Comparison of ENCODE assay signal across 15 mouse cellular contexts in genomic region chr3:129225577-129226289, GRCm38 (mm10). TPM values are rescaled to one million over a fixed set of nuclear protein-coding genes. Genes with fewer than 3 reads are reported as not detected.
DNase-seq lines count a peak whose midpoint lies in the region; ATAC-seq lines count a peak whose summit lies in the region.
"Had no signal": no experiment of that assay in that cellular context is flagged by ENCODE, and none has a peak within 500 bp of the region (broad histone marks: within the 10 kb centered on the region; RNA-seq: fewer than 3 reads in every experiment).

No protein-coding gene starts in this region.

- peak; percentile 15; the same call in 1 of the 2 replicates for ATAC-seq in forebrain, embryonic 13.5 days
- ATAC-seq in forebrain, embryonic 12.5 days (ENCODE audit: low FRiP score), result no peak
- ATAC-seq in kidney, embryonic 15.5 days (replicated peaks; ENCODE audit: low FRiP score), result peak; percentile 37; the same call in 1 of the 2 replicates
- ATAC-seq in megakaryocyte progenitor cell, adult 5-6 weeks (replicated peaks; ENCODE audit: poor library complexity), result no peak
- ATAC-seq in inflammation-experienced regulatory T-cells, adult 6 months, result no peak

- no peak overlapping the region for H3K4me3 ChIP-seq in forebrain, embryonic 13.5 days
- no peak overlapping the region for H3K4me3 ChIP-seq in forebrain, embryonic 12.5 days (replicated peaks)
- H3K4me3 ChIP-seq in kidney, embryonic 15.5 days (replicated peaks), result peak overlapping the region; percentile 35
- H3K4me3 ChIP-seq in limb, embryonic 10.5 days, result no peak overlapping the region
- H3K4me3 ChIP-seq: erythroblast, embryonic 14.5 days; liver, embryonic 13.5 days had no signal

- no peaks in the 10 kb centered on the region for H3K4me1 ChIP-seq in forebrain, embryonic 13.5 days
- H3K4me1 ChIP-seq in forebrain, embryonic 12.5 days, result peaks cover 9% of the 10 kb centered on the region
- H3K4me1 ChIP-seq in kidney, embryonic 15.5 days, result peaks cover 24% of the 10 kb centered on the region
- H3K4me1 ChIP-seq in limb, embryonic 10.5 days, result peaks cover 25% of the 10 kb centered on the region
- H3K4me1 ChIP-seq: liver, embryonic 13.5 days had no signal

- DNase-seq in kidney, adult 11 months, result no peak
- DNase-seq in embryo, embryonic 9.5 days (ENCODE audit: extremely low spot score), result peak; percentile 14
- peak; percentile 42 for DNase-seq in limb, embryonic 10.5 days (ENCODE audit: low spot score)
- DNase-seq: cerebellum, adult 9-10 months; gastrocnemius, postnatal 25 days; kidney, adult 9 months; liver, embryonic 13.5 days had no signal

- no peak overlapping the region for H3K9ac ChIP-seq in forebrain, embryonic 13.5 days
- H3K9ac ChIP-seq in forebrain, embryonic 12.5 days, result no peak overlapping the region
- H3K9ac ChIP-seq in kidney, embryonic 15.5 days, result no peak overlapping the region
- H3K9ac ChIP-seq: liver, embryonic 13.5 days had no signal

- no peaks in the 10 kb centered on the region for H3K9me3 ChIP-seq in forebrain, embryonic 13.5 days (replicated peaks)
- H3K9me3 ChIP-seq in forebrain, embryonic 12.5 days, result no peaks in the 10 kb centered on the region
- H3K9me3 ChIP-seq in kidney, embryonic 15.5 days (replicated peaks), result no peaks in the 10 kb centered on the region
- H3K9me3 ChIP-seq in limb, embryonic 10.5 days (replicated peaks), result no peaks in the 10 kb centered on the region
- H3K9me3 ChIP-seq: liver, embryonic 13.5 days had no signal

- H3K36me3 ChIP-seq in forebrain, embryonic 13.5 days (ENCODE audit: poor library complexity, severe bottlenecking), result no peaks in the 10 kb centered on the region
- no peaks in the 10 kb centered on the region for H3K36me3 ChIP-seq in forebrain, embryonic 12.5 days (replicated peaks)
- no peaks in the 10 kb centered on the region for H3K36me3 ChIP-seq in kidney, embryonic 15.5 days
- no peaks in the 10 kb centered on the region for H3K36me3 ChIP-seq in limb, embryonic 10.5 days
- H3K36me3 ChIP-seq: liver, embryonic 13.5 days had no signal

- WGBS in forebrain, embryonic 13.5 days, result under 1% methylated on average over 13 of the region's 13 CpGs
- 1% methylated on average over 11 of the region's 13 CpGs for WGBS in forebrain, embryonic 12.5 days
- 3% methylated on average over 13 of the region's 13 CpGs for WGBS in kidney, embryonic 15.5 days
- WGBS in limb, embryonic 10.5 days, result 1% methylated on average over 11 of the region's 13 CpGs

- H3K4me2 ChIP-seq in forebrain, embryonic 13.5 days, result no peak overlapping the region
- H3K4me2 ChIP-seq in forebrain, embryonic 12.5 days, result no peak overlapping the region
- peak overlapping the region; percentile 49 for H3K4me2 ChIP-seq in kidney, embryonic 15.5 days
- H3K4me2 ChIP-seq: liver, embryonic 13.5 days had no signal

- no peak overlapping the region for H3K27ac ChIP-seq in forebrain, embryonic 13.5 days
- no peak overlapping the region for H3K27ac ChIP-seq in forebrain, embryonic 12.5 days
- H3K27ac ChIP-seq in kidney, embryonic 15.5 days, result no peak overlapping the region
- no peak overlapping the region for H3K27ac ChIP-seq in limb, embryonic 10.5 days
- H3K27ac ChIP-seq: liver, embryonic 13.5 days; macrophage had no signal

- peaks cover 85% of the 10 kb centered on the region for H3K27me3 ChIP-seq in forebrain, embryonic 13.5 days
- H3K27me3 ChIP-seq in forebrain, embryonic 12.5 days, result peaks cover 80% of the 10 kb centered on the region
- peaks cover 93% of the 10 kb centered on the region for H3K27me3 ChIP-seq in kidney, embryonic 15.5 days
- peaks cover 86% of the 10 kb centered on the region for H3K27me3 ChIP-seq in limb, embryonic 10.5 days (ENCODE audit: low read depth, poor library complexity, severe bottlenecking)

RNA-seq across cellular contexts. Expression of gene Pitx2, which starts 26.1 kb away (rescaled TPM):
- polyA plus RNA-seq in forebrain, embryonic 13.5 days (2015; fragmentation: Nextera tagmentation; extraction: Ambion mirVana), result 7.2 and 22.8 TPM in 2 replicates
- 15.9 and 28.3 TPM in 2 replicates for polyA plus RNA-seq in forebrain, embryonic 12.5 days (2016; fragmentation: Nextera tagmentation; extraction: Ambion mirVana)
- 6.2 and 9.8 TPM in 2 replicates for polyA plus RNA-seq in kidney, embryonic 15.5 days (2015; fragmentation: Nextera tagmentation; extraction: Ambion mirVana)
- polyA plus RNA-seq in limb, embryonic 10.5 days (2016; fragmentation: Nextera tagmentation; extraction: Ambion mirVana), result 25.6 and 39.1 TPM in 2 replicates
- 0.30 TPM in 1 of 2 replicates, not detected in the other for total RNA-seq in megakaryocyte progenitor cell, adult 5-6 weeks (2015)
- total RNA-seq in megakaryocyte progenitor cell, adult 5-6 weeks (2017), result not detected in 2 replicates
- polyA plus RNA-seq in inflammation-experienced regulatory T-cells, adult 6 months (2017; shearing (Covaris generic)), result under 1 TPM in 1 of 3 experiments, not detected in 2; 0.19 TPM
- total RNA-seq: left cerebral cortex, adult 18-20 months had no signal
- polyA plus RNA-seq: erythroblast, embryonic 14.5 days; macrophage had no signal

Comparison
In these comparisons a context has a peak if more than half of its experiments do, and no peak if none do; other contexts are left out.
1. ATAC-seq: peak in forebrain, embryonic 13.5 days (single experiment) and kidney, embryonic 15.5 days (single experiment); none in forebrain, embryonic 12.5 days (single experiment), megakaryocyte progenitor cell, adult 5-6 weeks (single experiment) and inflammation-experienced regulatory T-cells, adult 6 months (single experiment).